Mouse (Mus musculus) forebrain, embryonic 16.5 days (tissue): Measurements from ENCODE around the gene Gprin1. TPM values are rescaled to one million over a fixed set of nuclear protein-coding genes. Genes with fewer than 3 reads are reported as not detected.

Experiments
- ATAC-seq: fragments of 200-750 bp; cut with Nextera tagmentation; 2 replicates; pipeline ENCODE4 v1.8.0; 2017; ENCODE audit warnings: mild to moderate bottlenecking, moderate library complexity
- H3K27ac ChIP-seq: fragments of 300-500 bp; sonication (generic); 2 replicates; pipeline ENCODE4 v1.5.1; 2014; ENCODE audit warnings: low read length, control low read depth
- H3K27me3 ChIP-seq: fragments of 300-500 bp; sonication (generic); replicated peaks from 2 replicates; pipeline ENCODE4 v1.6.1; 2014; ENCODE audit warnings: low read length; ENCODE audit not compliant: control insufficient read depth, insufficient read depth
- H3K36me3 ChIP-seq: fragments of 300-500 bp; sonication (generic); 2 replicates; pipeline ENCODE4 v1.6.1; 2014; ENCODE audit not compliant: control insufficient read depth, insufficient read depth
- H3K4me1 ChIP-seq: fragments of 300-500 bp; sonication (generic); replicated peaks from 2 replicates; pipeline ENCODE4 v1.6.1; 2014; ENCODE audit warnings: low read length; ENCODE audit not compliant: control insufficient read depth, insufficient read depth
- H3K4me2 ChIP-seq: fragments of 300-500 bp; sonication (generic); 2 replicates; pipeline ENCODE4 v1.6.1; 2014; ENCODE audit warnings: mild to moderate bottlenecking, low read length, control low read depth
- H3K4me3 ChIP-seq: fragments of 300-500 bp; sonication (generic); replicated peaks from 2 replicates; pipeline ENCODE4 v1.5.1; 2014; ENCODE audit warnings: mild to moderate bottlenecking, low read length, control low read depth
- H3K9ac ChIP-seq: fragments of 300-500 bp; sonication (generic); replicated peaks from 2 replicates; pipeline ENCODE4 v1.6.1; 2014; ENCODE audit warnings: low read depth, low read length, control low read depth
- H3K9me3 ChIP-seq: fragments of 300-500 bp; sonication (generic); 2 replicates; pipeline ENCODE4 v1.6.1; 2016; ENCODE audit warnings: low read length; ENCODE audit not compliant: control insufficient read depth
- WGBS: fragments of 180-500 bp; shearing (Covaris S2); extraction: QIAGEN DNeasy Blood & Tissue Kit; methylation state at CpG from one replicate; pipeline ENCODE4 v1.1.7; 2014; 5-methylcytosine and 5-hydroxymethylcytosine counted together
- polyA plus RNA-seq: library from polyadenylated mRNA; unstranded; fragments of >200 nt; fragmentation: Nextera tagmentation; extraction: Ambion mirVana; gene quantifications from 2 replicates; pipeline ENCODE4 v1.2.1, GENCODE M21; 2015

The Gprin1 gene
- polyA plus RNA-seq, 1 experiment from 2014 or later = 7.1 TPM

GRCm38 (mm10) chr13:54765281-54766191 lies 15.9 kb upstream of the Gprin1 start:
- Histone ChIP-seq H3K36me3 (no peaks in the 10 kb centered on the region), H3K27ac (no peak overlapping the region), H3K4me1 (peaks cover 24% of the 10 kb centered on the region), H3K9me3 (no peaks in the 10 kb centered on the region), H3K9ac (peak overlapping the region; percentile 66), H3K27me3 (peaks cover 21% of the 10 kb centered on the region), H3K4me3 (peak overlapping the region; percentile 52), H3K4me2 (peak overlapping the region; percentile 71)
- ATAC-seq = peak; percentile 51
- WGBS = 4% methylated on average over 44 of the region's 44 CpGs

- Histone ChIP-seq H3K4me2 (no peak overlapping the region), H3K27me3 (peaks cover 24% of the 10 kb centered on the region), H3K4me3 (no peak overlapping the region), H3K9ac (no peak overlapping the region), H3K36me3 (no peaks in the 10 kb centered on the region), H3K9me3 (no peaks in the 10 kb centered on the region), H3K27ac (no peak overlapping the region), H3K4me1 (peaks cover 54% of the 10 kb centered on the region)
- 67% methylated on average over 7 of the region's 7 CpGs for WGBS
- no peak for ATAC-seq
Observed at GRCm38 (mm10) chr13:54760906-54761305, 11.2 kb upstream of the Gprin1 start.

GRCm38 (mm10) chr13:54760164-54760795 lies 10.6 kb upstream of the Gprin1 start:
- Histone ChIP-seq H3K4me1 (peaks cover 54% of the 10 kb centered on the region), H3K36me3 (no peaks in the 10 kb centered on the region)
- 51% methylated on average over 8 of the region's 8 CpGs for WGBS

DNA sequence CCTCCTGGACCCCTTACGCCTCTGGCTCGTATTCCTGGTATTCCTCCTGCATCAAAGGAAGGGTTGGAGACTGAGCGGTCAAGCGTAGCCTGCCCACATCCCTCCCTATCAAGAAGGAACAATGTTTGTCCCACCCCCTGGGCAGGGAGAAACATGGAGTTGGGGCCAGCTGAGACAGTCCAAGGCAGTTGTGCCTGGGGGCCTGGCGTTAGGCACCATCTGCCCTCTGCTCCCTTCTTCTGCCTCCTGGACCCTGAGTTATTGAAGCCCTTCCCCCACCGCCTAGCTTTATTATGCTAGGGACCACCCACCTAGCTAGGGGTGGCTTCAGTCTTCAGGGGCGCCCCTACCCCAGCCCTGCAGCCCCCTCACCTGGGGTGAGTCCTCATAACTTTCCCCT lies 9.8 kb upstream of the Gprin1 start:
- peaks cover 54% of the 10 kb centered on the region for H3K4me1 ChIP-seq

More at GRCm38 (mm10) chr13:54760164-54760795, 10.6 kb upstream of the Gprin1 start:
- Histone ChIP-seq H3K27ac (peak overlapping the region; percentile 14; the same call in 1 of the 2 replicates), H3K9me3 (no peaks in the 10 kb centered on the region), H3K9ac (no peak overlapping the region), H3K4me2 (no peak overlapping the region), H3K4me3 (no peak overlapping the region), H3K27me3 (peaks cover 24% of the 10 kb centered on the region)
- ATAC-seq = no peak

DNA sequence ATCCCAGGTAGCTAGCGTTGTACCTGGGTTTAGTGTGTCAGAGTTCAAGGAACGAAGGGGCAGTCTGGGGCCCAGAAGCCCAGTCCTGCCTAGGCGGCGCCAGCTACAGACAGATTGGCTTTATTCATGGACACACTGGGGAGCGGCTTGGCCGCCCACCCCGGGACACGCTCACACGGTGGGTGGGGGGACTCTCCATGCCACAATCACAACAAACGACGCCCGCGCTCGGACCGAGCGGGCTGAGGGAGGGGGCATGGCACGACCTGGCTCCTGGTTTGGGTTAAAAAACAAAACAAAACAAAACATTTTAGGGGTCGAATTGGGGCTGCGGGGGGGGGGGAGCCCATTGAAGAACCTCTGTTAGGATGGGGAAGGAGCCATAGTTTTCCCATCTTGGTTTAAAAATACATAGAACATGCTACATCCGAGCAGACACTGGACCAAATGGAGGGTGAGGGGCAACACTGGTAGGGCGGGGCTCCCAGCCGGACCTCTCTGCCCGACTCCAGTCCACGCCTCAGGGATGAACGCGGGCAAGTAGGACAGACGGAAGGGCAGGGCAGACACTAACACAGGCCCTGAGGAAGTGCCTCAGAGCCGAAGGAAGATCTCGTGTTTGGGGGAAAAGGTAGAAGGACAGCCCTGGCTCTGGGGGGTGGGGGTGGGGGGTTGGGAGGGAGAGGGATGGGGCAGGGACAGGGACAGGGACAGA lies 9.2 kb upstream of the Gprin1 start:
- 1% methylated on average over 29 of the region's 29 CpGs for WGBS
- Histone ChIP-seq H3K36me3 (no peaks in the 10 kb centered on the region), H3K27ac (peak overlapping the region; percentile 96), H3K27me3 (peaks cover 11% of the 10 kb centered on the region; the same call in 1 of the 2 replicates), H3K9ac (peak overlapping the region; percentile 67), H3K4me3 (peak overlapping the region; percentile 54), H3K9me3 (no peaks in the 10 kb centered on the region), H3K4me2 (peak overlapping the region; percentile 76), H3K4me1 (peaks cover 60% of the 10 kb centered on the region)
- ATAC-seq = no peak; the same call in 1 of the 2 replicates

More for the DNA sequence above, 9.8 kb upstream of the Gprin1 start:
- Histone ChIP-seq H3K4me2 (peak overlapping the region; percentile 76), H3K9ac (peak overlapping the region; percentile 67; the same call in 1 of the 2 replicates), H3K4me3 (no peak overlapping the region), H3K27me3 (peaks cover 17% of the 10 kb centered on the region), H3K36me3 (no peaks in the 10 kb centered on the region), H3K27ac (no peak overlapping the region), H3K9me3 (no peaks in the 10 kb centered on the region)
- WGBS = 16% methylated on average over 6 of the region's 7 CpGs
- ATAC-seq = no peak

DNA sequence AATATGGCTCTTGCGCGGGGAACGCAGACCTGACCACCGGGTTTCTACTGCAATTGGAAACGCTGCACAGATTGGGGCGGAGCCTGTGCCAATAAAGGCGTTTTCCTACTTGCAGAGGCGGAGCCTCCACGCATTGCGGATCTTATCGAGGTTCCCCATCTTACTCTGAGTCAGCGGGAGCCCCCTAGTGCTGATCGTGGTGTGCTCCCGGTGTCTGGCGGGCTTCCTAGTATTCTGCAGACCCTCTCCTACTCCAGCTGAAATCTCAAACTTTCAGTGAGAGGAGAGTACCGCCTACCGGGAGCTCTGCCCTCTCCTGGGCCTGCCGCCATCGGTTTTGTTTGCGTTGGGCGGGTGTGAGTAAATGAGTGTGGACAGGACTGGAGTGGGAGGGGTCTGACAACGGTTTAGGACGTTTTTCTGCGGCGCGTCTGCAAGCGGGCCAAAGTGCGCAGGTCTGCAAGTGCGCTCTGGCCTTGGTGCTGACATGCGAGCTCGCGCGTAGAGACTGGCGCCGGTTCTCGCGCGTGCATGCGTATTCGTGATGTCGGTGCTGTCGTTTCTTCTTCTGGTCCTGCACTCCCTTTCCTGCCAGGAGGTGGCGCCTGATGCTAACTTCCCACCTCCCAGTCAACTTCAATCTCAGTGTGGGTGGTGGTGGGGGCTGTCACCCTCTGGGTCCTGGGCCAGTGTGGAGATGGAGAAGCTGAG lies 8.5 kb upstream of the Gprin1 start:
- peak; percentile 82 for ATAC-seq
- WGBS = under 1% methylated on average over 43 of the region's 43 CpGs
- H3K27me3 ChIP-seq = peaks cover 9% of the 10 kb centered on the region; the same call in 1 of the 2 replicates
- H3K4me2 ChIP-seq = peak overlapping the region; percentile 76
- H3K9me3 ChIP-seq = no peaks in the 10 kb centered on the region
- H3K4me1 ChIP-seq = peaks cover 62% of the 10 kb centered on the region
- no peaks in the 10 kb centered on the region for H3K36me3 ChIP-seq
- H3K27ac ChIP-seq = peak overlapping the region; percentile 96
- peak overlapping the region; percentile 67 for H3K9ac ChIP-seq
- H3K4me3 ChIP-seq = peak overlapping the region; percentile 54

DNA sequence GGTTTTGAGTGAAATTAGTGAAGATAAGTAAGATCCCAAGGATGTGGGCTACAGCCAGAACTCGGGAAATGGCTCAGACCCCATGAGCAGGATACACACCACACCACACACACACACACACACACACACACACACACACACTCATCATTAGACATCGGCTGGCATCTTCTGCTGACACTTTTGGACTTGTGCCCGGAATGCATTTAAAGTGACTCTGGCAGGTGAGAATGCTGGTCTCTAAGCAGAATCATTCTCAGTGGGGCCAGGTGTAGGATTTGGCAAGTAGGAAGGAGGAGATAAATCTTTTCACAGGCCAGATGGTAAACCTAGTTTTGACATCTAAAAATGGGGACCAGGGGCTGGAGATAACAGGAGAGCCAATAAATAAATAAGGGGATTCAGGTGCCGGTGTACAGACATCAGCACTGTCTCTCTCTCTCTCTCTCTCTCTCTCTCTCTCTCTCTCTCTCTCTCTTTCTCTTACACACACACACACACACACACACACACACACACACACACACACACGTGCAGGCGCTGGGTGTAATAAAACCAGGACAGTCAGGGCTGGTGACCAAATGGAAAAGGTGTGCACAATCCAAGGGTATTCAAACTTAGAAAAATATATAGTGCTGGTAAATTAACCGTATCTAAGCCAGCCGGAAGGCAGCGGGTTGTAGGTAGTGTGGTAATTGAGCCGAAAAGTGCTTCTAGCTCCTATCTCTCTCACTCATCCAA lies 7.6 kb upstream of the Gprin1 start:
- H3K9me3 ChIP-seq = no peaks in the 10 kb centered on the region
- H3K27ac ChIP-seq = peak overlapping the region; percentile 96
- H3K4me2 ChIP-seq = peak overlapping the region; percentile 76
- 0 out of 2 replicates have a peak, but pooled peaks cover 4% of the 10 kb centered on the region for H3K27me3 ChIP-seq
- no peaks in the 10 kb centered on the region for H3K36me3 ChIP-seq
- peaks cover 70% of the 10 kb centered on the region for H3K4me1 ChIP-seq
- peak overlapping the region; percentile 64 for H3K9ac ChIP-seq
- ATAC-seq = 0 out of 2 replicates have a peak, but pooled peaks have one; percentile 0
- 19% methylated on average over 10 of the region's 10 CpGs for WGBS
- H3K4me3 ChIP-seq = peak overlapping the region; percentile 54

DNA sequence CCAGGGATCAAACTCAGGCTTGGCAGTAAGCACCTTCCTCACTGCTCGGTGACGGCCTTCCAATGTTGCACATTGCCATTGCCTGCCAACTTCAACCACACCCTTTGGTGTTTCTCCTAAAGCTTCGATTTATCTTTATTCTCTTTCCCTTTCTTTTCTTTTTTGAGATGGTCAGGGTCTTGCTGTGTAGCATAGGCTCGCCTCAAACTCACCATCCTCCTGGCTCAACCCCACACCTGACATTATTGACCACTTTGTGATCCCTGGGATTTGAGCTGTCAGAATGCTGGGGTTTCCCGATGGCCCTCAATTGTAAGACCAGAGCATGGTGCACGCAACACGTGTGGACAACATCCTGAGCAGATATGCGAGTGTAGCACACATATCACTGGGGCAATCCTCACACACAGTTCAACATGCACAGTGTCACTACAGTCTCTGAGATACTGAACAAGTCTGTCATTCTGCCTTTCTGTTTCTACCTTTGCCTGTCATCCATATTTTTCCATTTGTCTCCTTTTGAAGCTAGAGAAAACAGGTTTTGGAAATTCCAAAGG lies 6.6 kb upstream of the Gprin1 start:
- Histone ChIP-seq H3K4me1 (peaks cover 73% of the 10 kb centered on the region), H3K9me3 (no peaks in the 10 kb centered on the region), H3K9ac (no peak overlapping the region), H3K4me2 (no peak overlapping the region), H3K36me3 (no peaks in the 10 kb centered on the region), H3K4me3 (no peak overlapping the region), H3K27me3 (0 out of 2 replicates have a peak, but pooled peaks cover 3% of the 10 kb centered on the region), H3K27ac (peak overlapping the region; percentile 75; the same call in 1 of the 2 replicates)
- ATAC-seq = no peak
- 83% methylated on average over 8 of the region's 8 CpGs for WGBS
